Mouse (Mus musculus) kidney, adult 8-10 months (tissue): ENCODE data around the gene Gorasp2.

Experiments
- DNase-seq, 2 experiments: peaks; one replicate each; pipeline ENCODE4 v3.0.0; 2022

The Gorasp2 gene

DNA sequence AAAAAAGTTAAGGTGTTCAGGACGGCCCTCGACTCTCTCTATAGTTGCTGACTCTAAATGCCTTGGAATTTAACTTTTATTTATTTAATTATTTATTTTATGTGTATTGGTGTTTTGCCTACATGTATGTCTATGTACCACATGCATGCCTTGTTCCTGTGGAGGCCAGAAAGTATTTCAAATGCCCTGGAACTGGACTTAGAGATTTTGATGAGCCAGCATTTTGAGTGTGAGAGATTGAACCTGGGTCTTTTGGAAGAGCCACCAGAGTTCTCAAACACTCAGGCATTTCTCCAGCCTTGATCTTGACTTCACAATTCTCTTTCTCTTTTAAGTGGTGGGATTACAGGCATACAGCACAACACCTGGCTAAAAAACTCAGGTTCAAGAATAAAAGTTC lies 90.3 kb downstream of the Gorasp2 start:
- DNase-seq, result no peak

DNA sequence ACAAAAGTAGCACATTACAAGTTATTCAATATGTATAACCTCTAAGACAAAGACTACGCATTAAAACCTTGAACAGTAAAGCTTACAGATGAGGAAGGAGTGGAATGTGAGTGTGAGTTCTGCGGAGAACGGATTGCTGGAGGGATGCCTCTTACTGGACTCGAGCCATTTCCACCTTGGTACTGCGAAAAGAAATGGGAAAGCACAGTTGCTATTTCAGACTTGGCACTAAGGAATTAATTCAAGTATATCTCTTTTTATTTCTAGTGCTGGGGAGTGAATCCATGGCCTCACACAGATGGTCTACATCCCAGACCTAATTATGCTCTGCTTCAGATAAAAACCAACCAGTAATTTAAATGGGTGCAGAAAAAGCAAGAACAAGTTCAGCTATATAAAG lies 90.8 kb downstream of the Gorasp2 start:
- DNase-seq, result no peak
